Mouse (Mus musculus): Measurements from ENCODE around the gene Exoc2. TPM values are rescaled to one million over a fixed set of nuclear protein-coding genes. Genes with fewer than 3 reads are reported as not detected.

Gene Exoc2
- polyA plus RNA-seq, 1 experiment from 2014 or later: 12.7 TPM

- no peaks in the 10 kb centered on the region for H3K27me3 ChIP-seq (ENCODE audit: control insufficient read depth, insufficient read depth, low read length)
- no peaks in the 10 kb centered on the region for H3K9me3 ChIP-seq (ENCODE audit: control insufficient read depth, low read length)
- no peak for TF ChIP-seq EP300 (optimal IDR thresholded peaks at IDR 0.05)
- TF ChIP-seq CTCF (IDR thresholded peaks at IDR 0.05; ENCODE audit: low read depth): no peak
- no peak overlapping the region for H3K9ac ChIP-seq (ENCODE audit: low read length)
- H3K4me3 ChIP-seq (ENCODE audit: low read depth, low read length): no peak overlapping the region
- no peaks in the 10 kb centered on the region for H3K4me1 ChIP-seq (replicated peaks; ENCODE audit: control insufficient read depth, insufficient read depth)
- no peaks in the 10 kb centered on the region; the same call in 1 of the 2 replicates for H3K36me3 ChIP-seq (ENCODE audit: control insufficient read depth, insufficient read depth, low read length)
- ATAC-seq (ENCODE audit: low FRiP score, low TSS enrichment) (no peak), DNase-seq (ENCODE audit: low spot score) (no peak)
- 81% methylated on average over 2 of the region's 2 CpGs for WGBS
- H3K4me2 ChIP-seq (replicated peaks; ENCODE audit: low read depth): no peak overlapping the region
- H3K27ac ChIP-seq (replicated peaks): no peak overlapping the region
Measured at GRCm38 (mm10) chr13:30902286-30902685, 71.6 kb downstream of the Exoc2 start.

DNA sequence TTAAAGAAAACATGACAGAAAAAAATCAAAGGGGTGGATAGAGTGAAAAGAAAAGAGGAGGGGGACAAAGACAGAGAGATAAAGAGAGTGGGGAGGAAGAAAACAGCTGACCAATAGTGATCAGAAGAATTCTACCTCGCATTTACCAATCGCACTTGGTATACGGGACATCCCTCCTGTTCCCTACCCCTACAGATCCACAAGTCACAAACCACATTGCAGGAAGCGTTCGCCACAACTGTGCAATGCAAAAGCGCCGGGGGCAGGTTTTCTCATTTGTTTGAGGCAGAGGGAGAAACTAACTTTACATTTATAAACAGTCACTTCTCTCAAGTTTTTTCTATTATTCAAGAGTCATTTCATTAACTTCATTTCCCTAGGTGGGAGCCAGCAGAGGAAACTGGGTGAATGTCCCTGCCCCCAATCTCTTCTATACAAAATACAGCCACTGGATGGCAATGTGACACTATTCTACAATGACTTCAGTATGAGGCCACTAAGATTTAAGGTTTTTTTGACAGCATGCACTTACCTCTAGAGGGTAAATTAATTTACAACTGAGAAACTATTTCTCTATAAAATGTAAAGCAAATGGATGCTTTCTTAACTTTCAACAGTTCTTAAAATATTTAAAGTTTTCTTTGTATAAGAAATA, 72.4 kb downstream of the Exoc2 start:
- no peak for TF ChIP-seq EP300 (optimal IDR thresholded peaks at IDR 0.05)
- peak; percentile 72 for TF ChIP-seq CTCF (IDR thresholded peaks at IDR 0.05; ENCODE audit: low read depth)
- DNase-seq (ENCODE audit: low spot score): no peak
- WGBS: 89% methylated on average over 7 of the region's 7 CpGs
- ATAC-seq (ENCODE audit: low FRiP score, low TSS enrichment): no peak
- no peaks in the 10 kb centered on the region; the same call in 1 of the 2 replicates for H3K36me3 ChIP-seq (ENCODE audit: control insufficient read depth, insufficient read depth, low read length)
- no peak overlapping the region for H3K4me3 ChIP-seq (ENCODE audit: low read depth, low read length)
- H3K27me3 ChIP-seq (ENCODE audit: control insufficient read depth, insufficient read depth, low read length): no peaks in the 10 kb centered on the region
- no peaks in the 10 kb centered on the region for H3K4me1 ChIP-seq (replicated peaks; ENCODE audit: control insufficient read depth, insufficient read depth)
- H3K4me2 ChIP-seq (replicated peaks; ENCODE audit: low read depth): no peak overlapping the region
- H3K27ac ChIP-seq (replicated peaks): no peak overlapping the region
- H3K9me3 ChIP-seq (ENCODE audit: control insufficient read depth, low read length): no peaks in the 10 kb centered on the region
- H3K9ac ChIP-seq (ENCODE audit: low read length): no peak overlapping the region

DNA sequence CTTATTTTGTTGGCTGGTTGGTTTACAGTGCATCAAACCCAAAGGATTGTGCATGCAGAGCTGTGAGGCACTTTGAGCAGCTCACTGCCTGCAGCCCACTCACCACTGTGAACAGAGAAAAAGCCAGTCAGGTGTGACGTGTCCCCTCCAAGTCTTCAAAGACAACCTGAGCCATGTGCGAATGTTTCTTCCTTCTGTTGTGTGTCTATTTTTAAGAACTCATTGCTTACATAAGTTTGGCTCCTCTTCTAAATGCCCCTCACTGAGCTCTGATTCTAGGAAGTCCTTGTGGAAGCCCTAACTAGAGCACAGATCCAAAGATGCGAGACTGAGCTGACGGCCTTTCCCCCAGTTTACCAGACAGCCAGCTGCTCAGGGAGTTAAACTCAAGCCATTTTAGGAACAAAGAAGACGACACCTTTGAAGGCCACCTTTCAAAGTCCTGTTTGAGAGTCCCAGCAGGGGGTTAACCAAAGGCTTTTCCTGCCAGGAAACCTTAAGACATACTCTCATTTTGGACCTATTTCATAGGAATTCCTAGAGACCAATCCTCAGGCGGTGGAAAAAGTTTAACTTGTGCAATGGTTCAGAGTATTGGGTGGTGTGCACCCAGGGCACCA, 79.8 kb downstream of the Exoc2 start:
- Histone ChIP-seq H3K36me3 (ENCODE audit: control insufficient read depth, insufficient read depth, low read length) (no peaks in the 10 kb centered on the region), H3K9ac (ENCODE audit: low read length) (no peak overlapping the region), H3K9me3 (ENCODE audit: control insufficient read depth, low read length) (no peaks in the 10 kb centered on the region), H3K27ac (replicated peaks) (no peak overlapping the region), H3K4me1 (replicated peaks; ENCODE audit: control insufficient read depth, insufficient read depth) (no peaks in the 10 kb centered on the region), H3K27me3 (ENCODE audit: control insufficient read depth, insufficient read depth, low read length) (no peaks in the 10 kb centered on the region), H3K4me3 (ENCODE audit: low read depth, low read length) (no peak overlapping the region), H3K4me2 (replicated peaks; ENCODE audit: low read depth) (no peak overlapping the region)
- TF ChIP-seq EP300 (optimal IDR thresholded peaks at IDR 0.05) (no peak), CTCF (IDR thresholded peaks at IDR 0.05; ENCODE audit: low read depth) (no peak)
- ATAC-seq (ENCODE audit: low FRiP score, low TSS enrichment) (no peak), DNase-seq (ENCODE audit: low spot score) (no peak)
- 55% methylated on average over 6 of the region's 6 CpGs for WGBS

DNA sequence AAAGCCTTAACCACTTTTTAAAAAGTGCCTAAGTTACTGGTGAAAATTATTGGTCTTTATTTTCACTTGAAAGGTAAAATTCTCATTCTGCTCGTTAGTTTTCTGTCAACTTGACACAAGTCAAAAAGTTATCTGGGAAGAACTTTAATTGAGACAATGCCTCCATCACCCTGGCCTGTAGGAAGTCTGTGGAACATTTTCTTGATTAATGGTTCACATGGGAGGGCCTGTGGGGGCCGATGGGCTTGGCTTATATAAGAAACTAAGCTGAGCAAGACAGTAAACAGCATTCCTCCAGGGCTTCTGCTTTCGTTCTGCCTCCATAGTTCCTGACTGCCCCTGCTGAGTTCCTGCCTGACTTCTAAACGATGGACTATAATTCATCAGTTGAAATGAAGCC, 81.6 kb downstream of the Exoc2 start:
- Histone ChIP-seq H3K9ac (ENCODE audit: low read length) (no peak overlapping the region), H3K9me3 (ENCODE audit: control insufficient read depth, low read length) (no peaks in the 10 kb centered on the region), H3K27ac (replicated peaks) (no peak overlapping the region), H3K4me3 (ENCODE audit: low read depth, low read length) (no peak overlapping the region), H3K4me2 (replicated peaks; ENCODE audit: low read depth) (no peak overlapping the region), H3K36me3 (ENCODE audit: control insufficient read depth, insufficient read depth, low read length) (no peaks in the 10 kb centered on the region), H3K4me1 (replicated peaks; ENCODE audit: control insufficient read depth, insufficient read depth) (no peaks in the 10 kb centered on the region), H3K27me3 (ENCODE audit: control insufficient read depth, insufficient read depth, low read length) (no peaks in the 10 kb centered on the region)
- ATAC-seq (ENCODE audit: low FRiP score, low TSS enrichment) (no peak), DNase-seq (ENCODE audit: low spot score) (no peak)
- WGBS: 60% methylated on average over 4 of the region's 4 CpGs
- TF ChIP-seq EP300 (optimal IDR thresholded peaks at IDR 0.05) (no peak), CTCF (IDR thresholded peaks at IDR 0.05; ENCODE audit: low read depth) (no peak)

GRCm38 (mm10) chr13:30891223-30891622, 82.7 kb downstream of the Exoc2 start:
- Histone ChIP-seq H3K4me1 (replicated peaks; ENCODE audit: control insufficient read depth, insufficient read depth) (no peaks in the 10 kb centered on the region), H3K4me2 (replicated peaks; ENCODE audit: low read depth) (no peak overlapping the region), H3K27ac (replicated peaks) (no peak overlapping the region), H3K9me3 (ENCODE audit: control insufficient read depth, low read length) (no peaks in the 10 kb centered on the region), H3K36me3 (ENCODE audit: control insufficient read depth, insufficient read depth, low read length) (no peaks in the 10 kb centered on the region), H3K27me3 (ENCODE audit: control insufficient read depth, insufficient read depth, low read length) (no peaks in the 10 kb centered on the region), H3K4me3 (ENCODE audit: low read depth, low read length) (no peak overlapping the region), H3K9ac (ENCODE audit: low read length) (no peak overlapping the region)
- WGBS: 67% methylated on average over 5 of the region's 5 CpGs
- ATAC-seq (ENCODE audit: low FRiP score, low TSS enrichment): no peak
- TF ChIP-seq EP300 (optimal IDR thresholded peaks at IDR 0.05): no peak
- DNase-seq (ENCODE audit: low spot score): no peak

GRCm38 (mm10) chr13:30888480-30888879, 85.4 kb downstream of the Exoc2 start:
- Histone ChIP-seq H3K9ac (ENCODE audit: low read length) (no peak overlapping the region), H3K4me1 (replicated peaks; ENCODE audit: control insufficient read depth, insufficient read depth) (no peaks in the 10 kb centered on the region), H3K36me3 (ENCODE audit: control insufficient read depth, insufficient read depth, low read length) (peaks cover 2% of the 10 kb centered on the region; the same call in 1 of the 2 replicates), H3K4me2 (replicated peaks; ENCODE audit: low read depth) (no peak overlapping the region), H3K27me3 (ENCODE audit: control insufficient read depth, insufficient read depth, low read length) (no peaks in the 10 kb centered on the region), H3K4me3 (ENCODE audit: low read depth, low read length) (no peak overlapping the region), H3K27ac (replicated peaks) (no peak overlapping the region), H3K9me3 (ENCODE audit: control insufficient read depth, low read length) (no peaks in the 10 kb centered on the region)
- TF ChIP-seq EP300 (optimal IDR thresholded peaks at IDR 0.05): no peak
- peak; percentile 94 for TF ChIP-seq CTCF (IDR thresholded peaks at IDR 0.05; ENCODE audit: low read depth)
- WGBS: 18% methylated on average over 3 of the region's 3 CpGs
- ATAC-seq (ENCODE audit: low FRiP score, low TSS enrichment) (no peak), DNase-seq (ENCODE audit: low spot score) (peak; percentile 79)
